1 mouse cellular context compared by ENCODE assay signal in the genomic region with DNA sequence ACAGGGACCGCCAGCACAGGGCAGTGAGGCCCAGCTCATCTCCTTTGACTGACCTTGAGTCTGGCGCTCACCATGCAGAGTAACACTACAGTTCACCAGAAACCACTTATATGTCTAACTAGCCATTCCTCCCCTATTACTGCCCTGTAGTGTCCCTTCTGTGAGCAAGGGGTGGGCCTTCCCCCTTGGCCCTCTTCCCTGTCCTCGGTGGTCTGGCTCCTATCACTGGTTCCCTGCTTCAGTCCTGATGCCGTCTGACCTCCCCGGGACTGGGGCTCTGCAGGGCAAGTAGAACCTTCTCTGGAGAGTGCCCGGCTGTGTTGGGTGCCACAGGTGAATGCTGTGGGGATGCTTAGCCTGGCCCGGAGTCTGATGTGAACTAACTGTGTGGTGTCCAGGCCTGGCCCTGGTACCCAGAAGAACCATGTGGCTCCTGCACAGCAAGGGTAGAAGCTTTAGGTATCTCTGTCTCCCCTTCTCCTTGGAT.
TF ChIP-seq lines count a peak whose summit lies in the region.

No protein-coding gene starts in this region.

TF ChIP-seq in CH12.LX, 34 proteins besides CTCF, POLR2A, EP300 and RAD21 (continued from another document):
- TF ChIP-seq PAX5 (IDR thresholded peaks at IDR 0.05; ENCODE audit: low read length): no peak
- TF ChIP-seq MXI1 (IDR thresholded peaks at IDR 0.05; ENCODE audit: low read depth, low read length): no peak
- TF ChIP-seq MAX (IDR thresholded peaks at IDR 0.05; ENCODE audit: low read length): no peak
- TF ChIP-seq USF1 (IDR thresholded peaks at IDR 0.05; ENCODE audit: low read depth, low read length): no peak
- TF ChIP-seq ZNF384 (IDR thresholded peaks at IDR 0.05; ENCODE audit: low read depth, low read length): no peak
- no peak for TF ChIP-seq KAT2A (IDR thresholded peaks at IDR 0.05; ENCODE audit: insufficient replicate concordance, low read length)
- TF ChIP-seq JUN (IDR thresholded peaks at IDR 0.05; ENCODE audit: insufficient read depth, low read depth, low read length): no peak
- TF ChIP-seq MEF2A (IDR thresholded peaks at IDR 0.05; ENCODE audit: borderline replicate concordance, low read depth, low read length): no peak
TF ChIP-seq in CH12.LX: peak in this region for 0.
